Mouse (Mus musculus): ENCODE measurements around the gene Gm9944. TPM values are rescaled to one million over a fixed set of nuclear protein-coding genes. Genes with fewer than 3 reads are reported as not detected.

Gm9944 gene
- not detected in 2 replicates for polyA plus RNA-seq (2015; fragmentation: Nextera tagmentation; extraction: Ambion mirVana)

GRCm38 (mm10) chr4:144453217-144453616 lies at the start of gene Gm9944:
TSS of gene Gm9944 (minus strand) at chr4:144453317.

GRCm38 (mm10) chr4:144463656-144464055 lies 10.5 kb upstream of the Gm9944 start, which contains the start of gene Aadacl3:
TSS of gene Aadacl3 (minus strand) at chr4:144463756.

GRCm38 (mm10) chr4:144438672-144439071 lies 14.4 kb downstream of the Gm9944 start, which contains the start of gene 1700012P22Rik:
TSS of gene 1700012P22Rik (minus strand) at chr4:144438772.

GRCm38 (mm10) chr4:144408290-144408689 lies 44.8 kb downstream of the Gm9944 start, which contains the start of gene Pramef12:
TSS of gene Pramef12 (minus strand) at chr4:144408464.

Other genes with a start within 250 kb of the Gm9944 start
- not detected in 2 replicates for gene C87977, start 240.0 kb downstream of the Gm9944 start, polyA plus RNA-seq (2015; fragmentation: Nextera tagmentation; extraction: Ambion mirVana)
- not detected in 2 replicates for gene Pramel5, start 172.8 kb downstream of the Gm9944 start, polyA plus RNA-seq (2015; fragmentation: Nextera tagmentation; extraction: Ambion mirVana)
- not detected in 2 replicates for gene Gm13128, start 123.1 kb downstream of the Gm9944 start, polyA plus RNA-seq (2015; fragmentation: Nextera tagmentation; extraction: Ambion mirVana)
- not detected in 2 replicates for gene Gm13119, start 95.4 kb downstream of the Gm9944 start, polyA plus RNA-seq (2015; fragmentation: Nextera tagmentation; extraction: Ambion mirVana)
- not detected in 2 replicates for gene Pramef20, start 75.4 kb downstream of the Gm9944 start, polyA plus RNA-seq (2015; fragmentation: Nextera tagmentation; extraction: Ambion mirVana)
- gene Pramef12, start 44.9 kb downstream of the Gm9944 start, polyA plus RNA-seq (2015; fragmentation: Nextera tagmentation; extraction: Ambion mirVana), result not detected in 2 replicates
- gene 1700012P22Rik, start 14.5 kb downstream of the Gm9944 start, polyA plus RNA-seq (2015; fragmentation: Nextera tagmentation; extraction: Ambion mirVana), result not detected in 2 replicates
- gene Aadacl3, start 10.4 kb upstream of the Gm9944 start, polyA plus RNA-seq (2015; fragmentation: Nextera tagmentation; extraction: Ambion mirVana), result not detected in 2 replicates
- not detected in 2 replicates for gene 9430007A20Rik, start 66.5 kb upstream of the Gm9944 start, polyA plus RNA-seq (2015; fragmentation: Nextera tagmentation; extraction: Ambion mirVana)
- gene Gm13124, start 111.8 kb upstream of the Gm9944 start, polyA plus RNA-seq (2015; fragmentation: Nextera tagmentation; extraction: Ambion mirVana), result not detected in 2 replicates
- gene Aadacl4, start 160.4 kb upstream of the Gm9944 start, polyA plus RNA-seq (2015; fragmentation: Nextera tagmentation; extraction: Ambion mirVana), result not detected in 2 replicates
- not detected in 2 replicates for gene Gm436, start 233.1 kb upstream of the Gm9944 start, polyA plus RNA-seq (2015; fragmentation: Nextera tagmentation; extraction: Ambion mirVana)

All from spleen, postnatal 0 days (tissue).